Mouse (Mus musculus) brown adipose tissue, adult 24 weeks (tissue): Measurements from ENCODE around the gene Olfr1344. TPM values are rescaled to one million over a fixed set of nuclear protein-coding genes. Genes with fewer than 3 reads are reported as not detected.

ENCODE experiments used
- H3K27ac ChIP-seq: fragments of 200-500 bp; replicated peaks from 2 replicates; pipeline ENCODE4 v1.5.1; 2012; ENCODE audit warnings: low read depth, mild to moderate bottlenecking, low read length
- H3K4me1 ChIP-seq: fragments of 200-500 bp; 2 replicates; pipeline ENCODE4 v1.6.1; 2012; ENCODE audit warnings: low read length, mixed read lengths; ENCODE audit not compliant: control insufficient read depth, insufficient read depth, insufficient read length
- H3K4me3 ChIP-seq: fragments of 200-500 bp; 2 replicates; pipeline ENCODE4 v1.5.1; 2012; ENCODE audit warnings: low read depth, mild to moderate bottlenecking, low read length, moderate library complexity; ENCODE audit not compliant: insufficient read depth
- polyA plus RNA-seq: library from polyadenylated mRNA; stranded (reverse); fragments of >200 nt; gene quantifications from 2 replicates; pipeline ENCODE4 v1.2.4, GENCODE M21; 2012; ENCODE audit not compliant: missing spikeins, insufficient read depth, insufficient read length

Olfr1344 gene
- not detected in 2 replicates for polyA plus RNA-seq

- no peak within 1 kb of the TSS for H3K27ac ChIP-seq
- no peaks in the 10 kb centered on the region for H3K4me1 ChIP-seq
- H3K4me3 ChIP-seq, result no peak within 1 kb of the TSS
Observed at GRCm38 (mm10) chr7:6438388-6438787, at the start of gene Olfr1344. TSS of gene Olfr1344 (plus strand) at chr7:6438688.

- Histone ChIP-seq H3K27ac (no peak overlapping the region), H3K4me3 (no peak overlapping the region), H3K4me1 (peaks cover 1% of the 10 kb centered on the region; the same call in 1 of the 2 replicates)
Observed at GRCm38 (mm10) chr7:6388971-6389370, 49.5 kb upstream of the Olfr1344 start.

- Histone ChIP-seq H3K27ac (no peak overlapping the region), H3K4me1 (no peaks in the 10 kb centered on the region), H3K4me3 (no peak overlapping the region)
Observed at GRCm38 (mm10) chr7:6389449-6389848, 49.0 kb upstream of the Olfr1344 start.

- H3K4me3 ChIP-seq, result peak within 1 kb of the TSS; percentile 64
- H3K27ac ChIP-seq, result no peak within 1 kb of the TSS
- H3K4me1 ChIP-seq, result no peaks in the 10 kb centered on the region
Observed at GRCm38 (mm10) chr7:6397996-6398975, 40.2 kb upstream of the Olfr1344 start, which contains the start of gene Smim17. TSS of gene Smim17 (plus strand) at chr7:6398715.

- H3K27ac ChIP-seq, result no peak within 1 kb of the TSS
- H3K4me3 ChIP-seq, result no peak within 1 kb of the TSS
- H3K4me1 ChIP-seq, result no peaks in the 10 kb centered on the region
Observed at GRCm38 (mm10) chr7:6410043-6410442, 28.4 kb upstream of the Olfr1344 start, which contains the start of gene Gm20715. TSS of gene Gm20715 (plus strand) at chr7:6410277.

- Histone ChIP-seq H3K4me1 (no peaks in the 10 kb centered on the region), H3K27ac (no peak overlapping the region), H3K4me3 (no peak overlapping the region)
Observed at GRCm38 (mm10) chr7:6414626-6415441, 23.7 kb upstream of the Olfr1344 start.

GRCm38 (mm10) chr7:6415442-6415787 lies 23.1 kb upstream of the Olfr1344 start:
- Histone ChIP-seq H3K27ac (no peak overlapping the region), H3K4me1 (no peaks in the 10 kb centered on the region), H3K4me3 (no peak overlapping the region)

GRCm38 (mm10) chr7:6419894-6420293 lies 18.6 kb upstream of the Olfr1344 start:
- H3K27ac ChIP-seq, result no peak overlapping the region
- H3K4me1 ChIP-seq, result no peaks in the 10 kb centered on the region
- H3K4me3 ChIP-seq, result no peak overlapping the region

GRCm38 (mm10) chr7:6429381-6429780 lies 9.1 kb upstream of the Olfr1344 start:
- Histone ChIP-seq H3K27ac (no peak overlapping the region), H3K4me1 (no peaks in the 10 kb centered on the region), H3K4me3 (no peak overlapping the region)

- Histone ChIP-seq H3K27ac (no peak overlapping the region), H3K4me3 (no peak overlapping the region), H3K4me1 (no peaks in the 10 kb centered on the region)
Observed at GRCm38 (mm10) chr7:6430342-6430741, 8.1 kb upstream of the Olfr1344 start.

GRCm38 (mm10) chr7:6441173-6441572 lies 2.7 kb downstream of the Olfr1344 start:
- Histone ChIP-seq H3K4me3 (no peak overlapping the region), H3K4me1 (no peaks in the 10 kb centered on the region), H3K27ac (no peak overlapping the region)

- Histone ChIP-seq H3K4me1 (no peaks in the 10 kb centered on the region), H3K4me3 (no peak overlapping the region), H3K27ac (no peak overlapping the region)
Observed at GRCm38 (mm10) chr7:6447771-6448170, 9.3 kb downstream of the Olfr1344 start.

- Histone ChIP-seq H3K4me3 (no peak within 1 kb of the TSS), H3K4me1 (no peaks in the 10 kb centered on the region), H3K27ac (no peak within 1 kb of the TSS)
Observed at GRCm38 (mm10) chr7:6455868-6456267, 17.4 kb downstream of the Olfr1344 start, which contains the start of gene Olfr1336. TSS of gene Olfr1336 (plus strand) at chr7:6456168.

- Histone ChIP-seq H3K4me1 (no peaks in the 10 kb centered on the region), H3K4me3 (no peak overlapping the region), H3K27ac (no peak overlapping the region)
Observed at GRCm38 (mm10) chr7:6456399-6456798, 17.9 kb downstream of the Olfr1344 start.

GRCm38 (mm10) chr7:6466951-6467350 lies 28.5 kb downstream of the Olfr1344 start, which contains the start of gene Olfr1346:
TSS of gene Olfr1346 (plus strand) at chr7:6467101.
- H3K27ac ChIP-seq, result no peak within 1 kb of the TSS
- H3K4me1 ChIP-seq, result no peaks in the 10 kb centered on the region
- H3K4me3 ChIP-seq, result no peak within 1 kb of the TSS
